Mouse (Mus musculus) T-helper 17 cell (primary cell): ENCODE data around the gene Ier5.

Experiments used
- in situ Hi-C, 2 experiments: fragments of 300-600 bp; cut with MboI, MseI; formaldehyde crosslinking; loops; 1 replicate in 1 of 2; 2 replicates in 1 of 2; pipeline ENCODE4 v1.15.1; 2025; ENCODE audit warnings: high pct_unique_total_duplicates in 2 of 2

The Ier5 gene

DNA sequence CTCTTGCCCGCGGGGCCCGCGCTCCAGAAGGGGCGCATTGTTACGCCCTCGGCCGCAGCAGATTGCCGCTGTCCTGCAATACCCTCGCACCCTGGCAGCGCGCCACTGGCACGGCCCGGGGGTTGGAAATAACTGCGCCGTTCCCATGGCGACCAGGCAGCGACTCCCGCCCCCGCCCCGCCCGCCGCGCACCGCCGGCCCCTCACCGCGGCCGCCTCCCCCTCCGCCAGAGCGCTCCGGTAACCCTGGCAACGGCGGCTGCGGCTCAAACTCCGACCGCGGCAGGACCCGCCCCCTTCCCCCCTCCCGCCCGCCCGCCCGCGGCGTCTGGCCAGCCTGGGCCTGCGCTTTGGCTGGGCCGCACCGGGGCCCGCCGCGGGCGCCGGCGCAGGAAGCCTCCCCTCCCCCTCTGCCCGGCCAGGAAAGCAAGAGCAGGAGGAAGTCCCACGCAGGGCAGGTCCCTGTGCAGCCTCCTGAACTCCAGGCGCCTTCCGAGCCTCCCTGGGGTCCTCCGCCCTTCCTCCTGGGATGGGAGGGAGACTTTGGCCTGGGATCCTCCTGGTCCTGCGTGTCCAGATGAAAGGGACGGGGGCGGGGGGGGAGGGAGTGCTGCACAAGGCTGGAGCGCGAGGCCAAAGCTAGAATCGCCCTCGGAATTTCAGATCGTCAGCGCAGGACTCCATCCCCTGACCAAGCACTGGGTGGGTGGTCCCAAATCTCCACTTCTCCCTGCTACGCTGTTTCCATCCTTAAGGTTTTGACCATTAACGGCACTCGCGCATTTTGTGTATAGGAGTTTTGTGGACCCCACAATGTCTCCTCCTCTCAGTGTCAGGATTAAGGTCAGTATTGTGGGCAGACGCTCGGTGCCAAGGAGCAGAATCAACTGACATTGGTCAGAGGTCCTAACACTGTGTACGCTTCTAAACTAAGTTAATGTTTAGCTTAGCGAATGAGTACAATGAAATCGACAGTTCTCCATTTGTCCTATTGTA is 15.9 kb downstream of the Ier5 start:
- in situ Hi-C loops, result no loop called here

GRCm38 (mm10) chr1:155082965-155083268 is 16.5 kb downstream of the Ier5 start:
- in situ Hi-C loops, result no loop called here

- in situ Hi-C loops, result no loop called here
Measured at GRCm38 (mm10) chr1:155082158-155082964, 17.1 kb downstream of the Ier5 start.

DNA sequence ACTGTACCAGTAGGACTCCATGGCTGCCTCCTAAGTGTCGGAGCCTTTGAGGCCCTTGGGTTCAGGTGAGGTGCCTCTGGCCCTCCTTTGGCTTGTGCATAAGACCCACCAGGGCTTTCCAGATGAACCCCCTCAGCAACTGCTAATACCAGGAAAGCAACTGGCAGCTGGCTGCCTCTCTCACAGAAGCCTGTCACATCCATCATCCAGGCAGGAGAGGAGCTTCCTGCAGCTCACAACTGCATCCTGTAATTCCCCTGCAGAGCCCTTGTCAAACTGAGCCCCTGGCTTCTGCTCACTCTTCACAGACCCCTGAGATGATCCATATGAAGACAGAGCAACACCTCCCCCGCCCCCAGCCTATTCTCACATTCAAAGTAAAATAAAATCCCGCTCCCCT is 21.8 kb downstream of the Ier5 start:
- in situ Hi-C loops, result no loop called here

DNA sequence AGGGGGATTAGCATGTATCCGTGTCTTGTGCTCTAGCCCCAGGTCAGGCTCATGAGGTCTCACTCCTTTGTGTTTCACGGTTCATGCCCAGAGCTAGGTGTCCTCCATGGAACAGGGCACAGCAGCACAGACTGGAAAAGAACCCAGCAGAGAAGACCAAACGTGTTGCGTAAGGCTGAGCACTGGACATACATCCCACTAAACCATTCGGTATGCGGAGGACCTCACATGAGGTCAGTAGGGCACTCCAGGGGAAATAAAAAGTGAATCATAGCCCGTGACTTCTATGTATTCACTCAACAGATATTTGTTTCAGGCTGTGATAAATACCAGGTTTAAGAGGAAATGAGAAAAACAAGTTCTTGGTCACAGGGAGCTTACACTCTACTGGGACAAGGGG is 23.6 kb downstream of the Ier5 start:
- in situ Hi-C loops, result no loop called here

DNA sequence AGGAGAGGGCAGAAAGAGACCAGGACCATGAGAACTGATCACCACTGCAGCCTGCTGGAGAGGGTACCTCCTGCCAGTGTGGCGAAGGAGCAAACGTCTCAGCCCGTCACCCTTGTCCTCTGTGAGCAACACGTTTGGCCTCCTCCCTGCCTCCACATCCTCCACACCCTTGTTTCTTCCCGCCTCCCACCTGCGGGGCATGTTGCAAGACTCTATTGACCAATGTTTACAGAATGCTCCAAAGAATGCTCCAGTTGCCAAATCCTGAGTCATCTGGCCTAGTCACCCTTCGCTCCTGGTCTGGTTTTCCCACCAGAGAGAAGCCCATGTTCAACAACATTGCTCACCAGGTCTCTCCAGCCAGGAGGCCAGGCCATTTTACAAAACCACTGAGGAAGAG is 24.6 kb downstream of the Ier5 start:
- in situ Hi-C loops, result no loop called here

- in situ Hi-C loops, result no loop called here
Measured at GRCm38 (mm10) chr1:155073905-155074304, 25.5 kb downstream of the Ier5 start.

GRCm38 (mm10) chr1:155073133-155073532 is 26.3 kb downstream of the Ier5 start:
- in situ Hi-C loops, result no loop called here

- in situ Hi-C loops, result no loop called here
Measured at GRCm38 (mm10) chr1:155071287-155071876, 28.1 kb downstream of the Ier5 start.

- in situ Hi-C loops, result no loop called here
Measured at GRCm38 (mm10) chr1:155070561-155071286, 28.7 kb downstream of the Ier5 start.

GRCm38 (mm10) chr1:155069696-155070095 is 29.7 kb downstream of the Ier5 start:
- in situ Hi-C loops, result no loop called here

- in situ Hi-C loops, result no loop called here
Measured at GRCm38 (mm10) chr1:155066196-155066595, 33.2 kb downstream of the Ier5 start.

DNA sequence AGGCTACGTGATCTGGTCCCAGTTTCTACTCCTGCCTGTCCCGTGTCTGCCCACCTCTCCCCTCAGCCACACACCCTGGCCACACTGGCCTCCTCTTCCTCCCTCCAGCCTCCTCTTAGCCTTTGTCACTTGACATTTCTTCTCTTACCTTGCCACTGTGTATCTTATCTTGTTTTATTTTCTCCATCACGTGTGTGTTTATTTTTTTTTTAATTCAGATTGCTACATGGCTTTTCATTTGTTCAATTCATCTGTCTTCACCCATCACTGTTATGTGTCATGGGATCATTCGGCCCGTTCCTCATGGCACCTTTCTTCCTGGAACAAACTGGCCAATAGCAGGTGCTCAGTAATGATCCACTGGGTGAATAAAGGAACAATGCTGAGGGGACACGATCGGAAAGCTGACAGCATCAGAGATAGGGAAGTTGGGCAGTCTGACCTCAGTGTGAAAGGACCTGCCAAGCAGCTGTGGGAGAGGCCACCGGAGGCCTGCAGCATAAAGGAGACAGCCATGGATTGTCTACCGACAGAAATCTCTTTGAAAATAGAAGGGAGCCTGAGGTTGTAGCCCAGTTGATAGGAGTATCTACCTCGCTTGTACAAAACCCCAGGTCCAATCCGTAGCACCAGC is 34.3 kb downstream of the Ier5 start:
- in situ Hi-C loops, result no loop called here

DNA sequence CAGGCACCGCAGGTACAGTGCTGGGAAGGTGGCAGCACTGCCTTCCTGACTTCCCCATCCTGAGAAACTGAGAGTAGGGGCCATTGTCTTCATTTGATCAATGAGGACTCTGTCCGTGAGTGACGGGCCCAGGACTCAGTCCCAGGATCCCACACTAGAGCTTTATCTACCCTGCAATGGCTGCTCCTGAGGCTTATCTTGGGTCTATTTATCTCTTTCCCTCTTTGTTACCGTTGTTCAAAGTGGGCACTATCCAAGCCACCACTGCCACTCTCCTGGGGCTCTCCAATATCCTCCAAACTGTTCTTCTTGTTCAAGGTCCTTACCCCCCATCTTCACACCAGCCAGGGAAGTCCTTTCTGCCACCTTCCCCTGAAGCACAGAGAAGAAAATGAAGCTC is 34.8 kb downstream of the Ier5 start:
- in situ Hi-C loops, result no loop called here

DNA sequence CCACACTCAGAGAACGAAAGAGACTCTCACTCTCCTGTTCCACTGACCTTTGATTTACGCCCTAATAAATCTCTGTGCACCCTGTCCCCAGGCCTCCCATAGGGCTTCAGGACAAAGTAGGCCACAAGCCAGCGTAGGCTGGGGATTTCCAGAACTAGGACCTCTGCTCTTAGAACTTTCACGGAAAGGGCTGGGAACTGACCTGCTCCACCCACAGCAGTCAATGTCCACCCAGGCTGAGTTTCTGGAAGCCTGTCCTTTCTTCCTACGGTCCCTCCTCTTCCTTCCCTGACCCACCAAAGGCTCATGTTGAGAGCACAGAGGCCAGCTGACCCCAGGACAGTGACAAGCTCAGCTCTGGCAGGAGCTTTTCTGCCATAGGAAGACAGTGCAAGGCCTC is 35.3 kb downstream of the Ier5 start:
- in situ Hi-C loops, result no loop called here

- in situ Hi-C loops, result no loop called here
Measured at GRCm38 (mm10) chr1:155062963-155063362, 36.5 kb downstream of the Ier5 start.

DNA sequence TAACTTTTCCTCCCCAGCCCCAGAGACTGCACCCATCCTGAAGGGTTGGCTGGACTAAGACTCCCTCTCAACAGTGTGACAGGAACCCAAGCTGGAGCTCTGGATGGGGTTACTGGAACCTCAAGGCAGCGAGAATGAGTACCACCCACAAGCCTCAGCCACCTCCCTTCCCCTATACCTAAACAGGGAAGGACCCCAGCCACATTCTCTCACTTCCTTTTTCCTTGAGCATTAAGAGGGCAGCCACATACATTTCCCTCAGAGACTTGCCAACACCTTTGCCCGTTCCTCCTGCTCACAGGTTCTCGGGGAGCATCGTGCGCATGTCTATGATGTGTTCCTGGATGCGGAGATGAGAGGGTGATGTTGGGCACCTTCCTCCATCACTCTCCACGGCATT is 37.4 kb downstream of the Ier5 start:
- in situ Hi-C loops, result no loop called here

- in situ Hi-C loops, result no loop called here
Measured at GRCm38 (mm10) chr1:155060832-155061801, 38.3 kb downstream of the Ier5 start.

DNA sequence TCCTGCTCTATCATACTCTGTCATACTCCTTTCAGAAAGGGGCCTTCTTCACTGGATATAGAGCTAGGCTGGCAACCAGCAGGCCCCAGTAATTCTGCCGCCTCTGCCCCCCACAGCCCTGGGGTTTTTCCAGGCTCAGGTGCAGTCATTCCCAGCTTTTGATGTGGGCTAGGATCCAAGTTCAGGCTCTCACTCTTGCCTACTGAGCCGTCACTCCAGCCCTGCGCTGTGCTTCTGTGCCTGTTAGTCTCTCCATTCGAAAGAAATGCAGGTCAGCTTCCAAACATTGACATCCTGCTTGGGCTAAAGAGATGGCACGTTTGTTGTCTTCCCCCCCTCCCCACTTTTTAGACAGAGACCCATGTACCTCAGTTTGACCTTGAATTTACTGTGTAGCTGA is 39.2 kb downstream of the Ier5 start:
- in situ Hi-C loops, result no loop called here

- in situ Hi-C loops, result loop anchor here in 1 of 2 experiments (10.0 kb wide), 1 partner anchor 85 kb away; the partner anchor contains the start of gene Mr1
Measured at GRCm38 (mm10) chr1:155059505-155059904, 39.9 kb downstream of the Ier5 start.
